Mouse (Mus musculus): ENCODE measurements around the gene Olfr691. TPM values are rescaled to one million over a fixed set of nuclear protein-coding genes. Genes with fewer than 3 reads are reported as not detected.
"Not testable (repeated sequence)": the region's sequence is repeated elsewhere in the genome, so short reads cannot be mapped to it uniquely, and the experiment has no call there.

Gene Olfr691
- polyA plus RNA-seq, 1 experiment from 2014 or later: not detected

GRCm38 (mm10) chr7:105356064-105356463, 14.0 kb upstream of the Olfr691 start:
- not testable (repeated sequence) for H3K4me1 ChIP-seq; ATAC-seq (replicated peaks); H3K4me2 ChIP-seq (replicated peaks); H3K36me3 ChIP-seq; H3K9me3 ChIP-seq; H3K27ac ChIP-seq (replicated peaks); H3K4me3 ChIP-seq; H3K27me3 ChIP-seq; H3K9ac ChIP-seq (replicated peaks)
- WGBS: no CpG with 5 or more reads among the region's 5 CpGs

GRCm38 (mm10) chr7:105342752-105343151, 682 bp upstream of the Olfr691 start:
- Histone ChIP-seq H3K4me3 (no peak overlapping the region), H3K36me3 (no peaks in the 10 kb centered on the region), H3K27me3 (no peaks in the 10 kb centered on the region), H3K9ac (replicated peaks) (no peak overlapping the region), H3K9me3 (no peaks in the 10 kb centered on the region), H3K27ac (replicated peaks) (no peak overlapping the region), H3K4me2 (replicated peaks) (no peak overlapping the region), H3K4me1 (no peaks in the 10 kb centered on the region)
- 65% methylated on average over 2 of the region's 2 CpGs for WGBS
- ATAC-seq (replicated peaks): no peak

- H3K27ac ChIP-seq (replicated peaks): no peak within 1 kb of the TSS
These were observed 8.1 kb downstream of the Olfr691 start, which contains the start of gene Olfr690 for GRCm38 (mm10) chr7:105334004-105334403. Gene Olfr690, minus strand, starts transcription at chr7:105334104.

DNA sequence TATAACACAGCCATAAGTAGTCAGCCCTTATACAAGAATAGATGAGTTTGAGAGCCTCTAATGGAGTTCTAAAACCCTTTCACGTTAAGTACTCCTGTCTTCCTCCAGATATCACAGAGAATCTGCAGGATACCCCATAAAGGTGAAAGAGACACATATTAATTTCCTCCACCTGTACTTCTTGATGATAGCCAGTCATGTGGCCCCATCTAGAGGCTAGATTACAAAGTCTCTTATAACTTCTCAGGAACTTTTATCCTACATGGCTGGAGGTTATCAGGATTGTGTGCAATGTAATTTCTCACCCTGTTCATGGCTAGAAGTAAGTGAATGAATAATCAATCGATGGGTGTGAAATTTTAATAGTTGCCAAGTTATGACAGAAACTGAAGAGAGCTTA, 16.8 kb downstream of the Olfr691 start:
- no peaks in the 10 kb centered on the region for H3K36me3 ChIP-seq
- no peak overlapping the region for H3K27ac ChIP-seq (replicated peaks)
- 79% methylated on average over 2 of the region's 2 CpGs for WGBS
- no peaks in the 10 kb centered on the region for H3K4me1 ChIP-seq
- H3K4me3 ChIP-seq: no peak overlapping the region
- no peaks in the 10 kb centered on the region for H3K9me3 ChIP-seq
- H3K27me3 ChIP-seq: no peaks in the 10 kb centered on the region
- no peak for ATAC-seq (replicated peaks)
- no peak overlapping the region for H3K9ac ChIP-seq (replicated peaks)
- no peak overlapping the region for H3K4me2 ChIP-seq (replicated peaks)

More at GRCm38 (mm10) chr7:105334004-105334403, 8.1 kb downstream of the Olfr691 start, which contains the start of gene Olfr690:
- H3K9ac ChIP-seq (replicated peaks): no peak within 1 kb of the TSS
- no peaks in the 10 kb centered on the region for H3K36me3 ChIP-seq
- H3K27me3 ChIP-seq: no peaks in the 10 kb centered on the region
- H3K9me3 ChIP-seq: no peaks in the 10 kb centered on the region
- H3K4me1 ChIP-seq: no peaks in the 10 kb centered on the region
- 84% methylated on average over 1 of the region's 1 CpGs for WGBS
- ATAC-seq (replicated peaks): no peak
- no peak within 1 kb of the TSS for H3K4me2 ChIP-seq (replicated peaks)
- no peak within 1 kb of the TSS for H3K4me3 ChIP-seq

- Histone ChIP-seq H3K9ac (replicated peaks) (no peak within 1 kb of the TSS), H3K4me1 (no peaks in the 10 kb centered on the region), H3K27me3 (no peaks in the 10 kb centered on the region), H3K4me3 (no peak within 1 kb of the TSS), H3K9me3 (no peaks in the 10 kb centered on the region), H3K36me3 (no peaks in the 10 kb centered on the region), H3K4me2 (replicated peaks) (no peak within 1 kb of the TSS), H3K27ac (replicated peaks) (no peak within 1 kb of the TSS)
- 85% methylated on average over 1 of the region's 1 CpGs for WGBS
- ATAC-seq (replicated peaks): no peak
These were observed 31.2 kb downstream of the Olfr691 start, which contains the start of gene Olfr689 for GRCm38 (mm10) chr7:105310865-105311264. Gene Olfr689, plus strand, starts transcription at chr7:105311165.

GRCm38 (mm10) chr7:105290051-105290450, 52.0 kb downstream of the Olfr691 start:
- H3K4me2 ChIP-seq (replicated peaks): no peak overlapping the region
- no peak for ATAC-seq (replicated peaks)
- H3K4me1 ChIP-seq: no peaks in the 10 kb centered on the region
- no peaks in the 10 kb centered on the region for H3K36me3 ChIP-seq
- H3K9ac ChIP-seq (replicated peaks): no peak overlapping the region
- no peak overlapping the region for H3K4me3 ChIP-seq
- no peaks in the 10 kb centered on the region for H3K9me3 ChIP-seq
- H3K27ac ChIP-seq (replicated peaks): no peak overlapping the region
- H3K27me3 ChIP-seq: no peaks in the 10 kb centered on the region

GRCm38 (mm10) chr7:105287795-105288194, 54.3 kb downstream of the Olfr691 start, which contains the start of gene Olfr688:
Gene Olfr688, plus strand, starts transcription at chr7:105288095.
- Histone ChIP-seq H3K27me3 (no peaks in the 10 kb centered on the region), H3K4me3 (no peak within 1 kb of the TSS), H3K4me2 (replicated peaks) (no peak within 1 kb of the TSS), H3K4me1 (no peaks in the 10 kb centered on the region), H3K9ac (replicated peaks) (no peak within 1 kb of the TSS), H3K27ac (replicated peaks) (no peak within 1 kb of the TSS), H3K9me3 (no peaks in the 10 kb centered on the region), H3K36me3 (no peaks in the 10 kb centered on the region)
- WGBS: 80% methylated on average over 6 of the region's 6 CpGs
- no peak for ATAC-seq (replicated peaks)

Other genes starting within 250 kb of the Olfr691 start
- gene Olfr680-ps1, start 249.5 kb downstream of the Olfr691 start, polyA plus RNA-seq (2015; fragmentation: Nextera tagmentation; extraction: Ambion mirVana): not detected in 2 replicates
- gene Olfr681, start 225.4 kb downstream of the Olfr691 start, polyA plus RNA-seq (2015; fragmentation: Nextera tagmentation; extraction: Ambion mirVana): not detected in 2 replicates
- gene Olfr683, start 195.3 kb downstream of the Olfr691 start, polyA plus RNA-seq (2015; fragmentation: Nextera tagmentation; extraction: Ambion mirVana): not detected in 2 replicates
- not detected in 2 replicates for gene Olfr684, start 178.6 kb downstream of the Olfr691 start, polyA plus RNA-seq (2015; fragmentation: Nextera tagmentation; extraction: Ambion mirVana)
- not detected in 2 replicates for gene Olfr685, start 156.3 kb downstream of the Olfr691 start, polyA plus RNA-seq (2015; fragmentation: Nextera tagmentation; extraction: Ambion mirVana)
- gene Olfr686, start 134.8 kb downstream of the Olfr691 start, polyA plus RNA-seq (2015; fragmentation: Nextera tagmentation; extraction: Ambion mirVana): not detected in 2 replicates
- not detected in 2 replicates for gene Olfr688, start 54.2 kb downstream of the Olfr691 start, polyA plus RNA-seq (2015; fragmentation: Nextera tagmentation; extraction: Ambion mirVana)
- not detected in 2 replicates for gene Olfr689, start 31.1 kb downstream of the Olfr691 start, polyA plus RNA-seq (2015; fragmentation: Nextera tagmentation; extraction: Ambion mirVana)
- not detected in 2 replicates for gene Olfr690, start 8.2 kb downstream of the Olfr691 start, polyA plus RNA-seq (2015; fragmentation: Nextera tagmentation; extraction: Ambion mirVana)
- gene Olfr692, start 26.0 kb upstream of the Olfr691 start, polyA plus RNA-seq (2015; fragmentation: Nextera tagmentation; extraction: Ambion mirVana): not detected in 2 replicates
- gene Gm5901, start 32.8 kb upstream of the Olfr691 start, polyA plus RNA-seq (2015; fragmentation: Nextera tagmentation; extraction: Ambion mirVana): not detected in 2 replicates
- 50.2 and 50.6 TPM in 2 replicates for gene Fam160a2, start 57.8 kb upstream of the Olfr691 start, polyA plus RNA-seq (2015; fragmentation: Nextera tagmentation; extraction: Ambion mirVana)
- 0.09 and 0.11 TPM in 2 replicates for gene Cnga4, start 62.3 kb upstream of the Olfr691 start, polyA plus RNA-seq (2015; fragmentation: Nextera tagmentation; extraction: Ambion mirVana)
- 1.5 TPM in 2 replicates for gene Cckbr, start 83.5 kb upstream of the Olfr691 start, polyA plus RNA-seq (2015; fragmentation: Nextera tagmentation; extraction: Ambion mirVana)
- gene Cavin3, start 140.0 kb upstream of the Olfr691 start, polyA plus RNA-seq (2015; fragmentation: Nextera tagmentation; extraction: Ambion mirVana): 24.2 and 25.5 TPM in 2 replicates
- gene Smpd1, start 212.1 kb upstream of the Olfr691 start, polyA plus RNA-seq (2015; fragmentation: Nextera tagmentation; extraction: Ambion mirVana): 65.5 and 69.8 TPM in 2 replicates
- 249 and 255 TPM in 2 replicates for gene Apbb1, start 239.4 kb upstream of the Olfr691 start, polyA plus RNA-seq (2015; fragmentation: Nextera tagmentation; extraction: Ambion mirVana)

All from forebrain, embryonic 15.5 days (tissue).